Mouse (Mus musculus): ENCODE data around the gene Fgf18. TPM values are rescaled to one million over a fixed set of nuclear protein-coding genes. Genes with fewer than 3 reads are reported as not detected.

The Fgf18 gene
- polyA plus RNA-seq, 1 experiment from 2014 or later: 2.9 TPM

GRCm38 (mm10) chr11:33079424-33079823 lies 67.8 kb downstream of the Fgf18 start:
- no peak overlapping the region for H3K9ac ChIP-seq
- no peak for ATAC-seq
- WGBS: 58% methylated on average over 6 of the region's 6 CpGs
- no peak overlapping the region for H3K4me3 ChIP-seq
- H3K9me3 ChIP-seq (replicated peaks): no peaks in the 10 kb centered on the region
- H3K36me3 ChIP-seq (ENCODE audit: poor library complexity, severe bottlenecking): no peaks in the 10 kb centered on the region
- no peaks in the 10 kb centered on the region for H3K27me3 ChIP-seq
- no peak overlapping the region for H3K4me2 ChIP-seq
- H3K4me1 ChIP-seq: peaks cover 7% of the 10 kb centered on the region
- H3K27ac ChIP-seq: no peak overlapping the region

GRCm38 (mm10) chr11:33078036-33078435 lies 69.2 kb downstream of the Fgf18 start:
- WGBS: 34% methylated on average over 7 of the region's 7 CpGs
- no peaks in the 10 kb centered on the region for H3K36me3 ChIP-seq (ENCODE audit: poor library complexity, severe bottlenecking)
- no peak overlapping the region for H3K4me2 ChIP-seq
- peaks cover 7% of the 10 kb centered on the region for H3K4me1 ChIP-seq
- no peak overlapping the region for H3K9ac ChIP-seq
- no peak overlapping the region for H3K27ac ChIP-seq
- no peaks in the 10 kb centered on the region for H3K9me3 ChIP-seq (replicated peaks)
- H3K4me3 ChIP-seq: no peak overlapping the region
- peak; percentile 31; the same call in 1 of the 2 replicates for ATAC-seq
- H3K27me3 ChIP-seq: no peaks in the 10 kb centered on the region

- whole genome bisulfite sequencing: 56% methylated on average over 8 of the region's 8 CpGs
- no peak overlapping the region for H3K27ac ChIP-seq
- no peaks in the 10 kb centered on the region for H3K9me3 ChIP-seq (replicated peaks)
- no peaks in the 10 kb centered on the region for H3K27me3 ChIP-seq
- H3K4me3 ChIP-seq: no peak overlapping the region
- H3K9ac ChIP-seq: no peak overlapping the region
- peak; percentile 50; the same call in 1 of the 2 replicates for ATAC-seq
- peaks cover 7% of the 10 kb centered on the region for H3K4me1 ChIP-seq
- H3K36me3 ChIP-seq (ENCODE audit: poor library complexity, severe bottlenecking): no peaks in the 10 kb centered on the region
- H3K4me2 ChIP-seq: no peak overlapping the region
Observed at GRCm38 (mm10) chr11:33075293-33075692, 71.9 kb downstream of the Fgf18 start.

DNA sequence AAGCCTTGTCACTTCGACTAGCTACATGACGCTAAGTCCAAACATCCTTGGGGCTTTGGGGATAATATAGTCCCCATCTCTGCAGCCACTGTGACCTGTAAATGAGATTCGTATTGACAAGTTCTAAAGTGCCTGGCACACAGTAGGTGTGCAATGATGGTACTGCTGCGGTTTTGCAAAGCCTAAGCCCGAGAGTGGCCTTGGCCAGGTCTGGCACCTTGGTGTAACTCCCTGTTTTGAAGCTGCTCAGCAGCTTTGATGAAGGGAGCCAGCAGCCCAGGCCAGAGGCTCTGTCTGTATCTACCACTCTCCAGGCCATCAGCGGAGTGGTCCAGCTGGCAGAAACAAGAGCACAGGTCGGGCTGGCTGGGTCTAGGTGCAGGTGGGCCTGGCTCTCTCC lies 72.7 kb downstream of the Fgf18 start:
- WGBS: 81% methylated on average over 7 of the region's 7 CpGs
- Histone ChIP-seq H3K9me3 (replicated peaks) (no peaks in the 10 kb centered on the region), H3K9ac (no peak overlapping the region), H3K36me3 (ENCODE audit: poor library complexity, severe bottlenecking) (no peaks in the 10 kb centered on the region), H3K27ac (no peak overlapping the region), H3K4me2 (no peak overlapping the region), H3K4me3 (no peak overlapping the region), H3K27me3 (no peaks in the 10 kb centered on the region), H3K4me1 (peaks cover 7% of the 10 kb centered on the region)
- no peak for ATAC-seq

- Histone ChIP-seq H3K27me3 (no peaks in the 10 kb centered on the region), H3K27ac (no peak overlapping the region), H3K4me3 (no peak overlapping the region), H3K4me1 (peaks cover 7% of the 10 kb centered on the region), H3K9me3 (replicated peaks) (no peaks in the 10 kb centered on the region), H3K9ac (no peak overlapping the region), H3K4me2 (no peak overlapping the region), H3K36me3 (ENCODE audit: poor library complexity, severe bottlenecking) (no peaks in the 10 kb centered on the region)
- no peak for ATAC-seq
- WGBS: 89% methylated on average over 5 of the region's 5 CpGs
Observed at GRCm38 (mm10) chr11:33071358-33071922, 75.8 kb downstream of the Fgf18 start.

- peak; percentile 83 for ATAC-seq
- H3K4me1 ChIP-seq: peaks cover 4% of the 10 kb centered on the region
- no peak overlapping the region for H3K9ac ChIP-seq
- no peak overlapping the region for H3K27ac ChIP-seq
- no peak overlapping the region for H3K4me3 ChIP-seq
- WGBS: 49% methylated on average over 6 of the region's 6 CpGs
- no peaks in the 10 kb centered on the region for H3K36me3 ChIP-seq (ENCODE audit: poor library complexity, severe bottlenecking)
- H3K4me2 ChIP-seq: no peak overlapping the region
- H3K27me3 ChIP-seq: no peaks in the 10 kb centered on the region
- H3K9me3 ChIP-seq (replicated peaks): no peaks in the 10 kb centered on the region
Observed at GRCm38 (mm10) chr11:33070520-33070919, 76.7 kb downstream of the Fgf18 start.

Other genes starting within 250 kb of the Fgf18 start
- 786 and 829 TPM in 2 replicates for gene Npm1, start 15.8 kb upstream of the Fgf18 start, polyA plus RNA-seq (2015; fragmentation: Nextera tagmentation; extraction: Ambion mirVana)
- gene Tlx3, start 56.2 kb upstream of the Fgf18 start, polyA plus RNA-seq (2015; fragmentation: Nextera tagmentation; extraction: Ambion mirVana): 0.15 TPM in 1 of 2 replicates, not detected in the other
- not detected in 2 replicates for gene Gm12117, start 129.3 kb upstream of the Fgf18 start, polyA plus RNA-seq (2015; fragmentation: Nextera tagmentation; extraction: Ambion mirVana)